Mouse (Mus musculus) cerebral cortex, adult 2 months (tissue): ENCODE data around the gene Plpp6.

ENCODE experiments used
- WGBS: fragments of 180-500 bp; shearing (Covaris S2); methylation state at CpG from one replicate; pipeline ENCODE4 v1.1.7; 2018; 5-methylcytosine and 5-hydroxymethylcytosine counted together

Gene Plpp6

DNA sequence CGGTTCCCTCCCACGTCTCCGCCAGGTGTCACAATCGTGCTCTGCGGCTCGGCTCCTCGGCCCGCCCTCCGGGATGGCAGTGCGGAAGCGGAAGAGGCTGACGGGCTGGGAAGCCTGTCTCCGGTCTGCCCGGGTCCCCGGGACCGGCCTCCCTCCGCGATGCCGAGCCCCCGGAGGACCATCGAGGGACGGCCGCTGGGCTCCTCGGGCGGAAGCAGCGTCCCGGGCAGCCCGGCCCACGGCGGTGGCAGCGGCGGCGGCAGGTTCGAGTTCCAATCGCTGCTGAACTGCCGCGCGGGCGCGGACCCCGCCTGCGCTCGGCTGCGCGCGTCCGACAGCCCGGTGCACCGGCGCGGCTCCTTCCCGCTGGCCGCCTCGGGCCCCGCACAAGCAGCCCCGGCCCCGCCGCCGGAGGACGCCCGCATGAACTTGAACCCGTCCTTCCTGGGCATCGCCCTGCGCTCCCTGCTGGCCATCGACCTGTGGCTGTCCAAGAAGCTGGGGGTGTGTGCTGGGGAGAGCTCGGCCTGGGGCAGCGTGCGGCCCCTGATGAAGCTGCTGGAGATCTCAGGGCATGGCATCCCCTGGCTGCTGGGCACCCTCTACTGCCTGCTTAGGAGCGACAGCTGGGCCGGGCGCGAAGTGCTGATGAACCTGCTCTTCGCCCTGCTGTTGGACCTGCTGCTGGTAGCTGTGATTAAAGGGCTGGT lies at the start of gene Plpp6:
Gene Plpp6, plus strand, starts transcription at position 112 of the 710 bp plus-strand sequence.
- WGBS, result under 1% methylated on average over 73 of the region's 73 CpGs

DNA sequence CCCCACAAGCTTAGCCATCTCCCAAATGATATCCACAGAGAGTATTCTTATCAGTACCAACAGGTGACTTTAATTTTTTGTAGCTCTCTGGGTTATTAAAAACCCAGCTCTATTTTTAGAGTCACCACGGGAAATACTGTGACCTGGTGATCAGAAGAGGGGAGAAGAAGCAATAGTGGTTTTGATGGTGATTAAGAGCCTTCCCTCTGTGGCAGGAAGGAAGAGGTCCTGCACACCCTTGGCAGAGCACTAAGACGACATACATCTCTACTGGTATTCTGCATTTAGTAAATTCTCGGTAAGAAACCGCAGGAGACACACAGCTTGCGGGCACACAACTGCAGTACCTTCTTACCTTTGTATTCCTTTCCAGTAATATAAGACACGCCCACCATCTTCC lies 49.2 kb upstream of the Plpp6 start:
- 74% methylated on average over 6 of the region's 6 CpGs for WGBS

DNA sequence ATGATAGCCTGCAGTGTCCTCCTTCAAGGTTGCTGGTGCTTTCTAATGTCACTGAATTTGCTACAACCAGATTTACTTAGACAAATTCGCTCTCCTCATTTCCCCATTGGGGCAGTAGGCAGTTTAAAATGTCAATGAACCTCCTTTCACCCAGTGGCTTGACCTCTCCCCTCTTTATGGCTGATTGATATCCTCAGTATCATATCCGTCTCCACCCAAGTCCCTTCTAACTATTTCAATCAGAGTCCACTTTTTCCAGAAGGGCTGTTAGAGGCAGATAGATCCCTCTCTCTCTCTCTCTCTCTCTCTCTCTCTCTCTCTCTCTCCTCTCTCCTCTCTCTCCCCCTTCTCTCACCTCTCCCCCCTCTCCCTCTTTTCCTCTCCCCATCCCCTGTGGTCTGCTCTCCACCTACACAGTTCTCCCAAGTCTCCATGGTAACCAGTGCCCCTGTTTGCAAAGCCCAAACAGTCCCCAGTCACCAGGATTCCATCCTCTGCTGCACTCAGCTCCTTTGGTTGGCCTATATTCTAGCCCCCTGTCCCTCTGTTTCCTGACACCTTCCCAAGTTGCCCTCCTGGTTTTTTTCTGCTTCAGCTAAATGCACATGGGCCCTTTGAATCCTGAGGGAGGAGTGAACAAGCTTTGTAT lies 48.0 kb upstream of the Plpp6 start:
- 88% methylated on average over 2 of the region's 2 CpGs for WGBS

DNA sequence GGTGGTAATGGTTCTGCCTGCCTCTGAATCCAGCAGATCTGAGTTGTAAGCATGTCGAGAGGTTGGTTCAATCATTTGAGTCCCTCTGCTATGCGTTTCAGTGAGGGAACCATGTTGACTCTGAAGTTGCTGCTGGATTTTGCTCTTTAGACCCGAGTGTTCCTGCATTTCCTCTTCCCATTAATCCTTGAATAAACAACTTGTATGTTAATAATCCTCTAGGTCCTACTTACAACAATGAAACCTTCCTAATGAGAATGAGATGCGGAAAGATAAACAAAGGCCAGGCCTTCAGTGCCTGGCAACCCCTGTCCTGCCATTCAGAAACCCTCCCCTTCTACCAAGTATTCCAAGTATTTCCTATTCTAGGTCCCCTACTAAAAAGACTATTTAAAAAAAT lies 47.3 kb upstream of the Plpp6 start:
- WGBS, result 59% methylated on average over 4 of the region's 4 CpGs

DNA sequence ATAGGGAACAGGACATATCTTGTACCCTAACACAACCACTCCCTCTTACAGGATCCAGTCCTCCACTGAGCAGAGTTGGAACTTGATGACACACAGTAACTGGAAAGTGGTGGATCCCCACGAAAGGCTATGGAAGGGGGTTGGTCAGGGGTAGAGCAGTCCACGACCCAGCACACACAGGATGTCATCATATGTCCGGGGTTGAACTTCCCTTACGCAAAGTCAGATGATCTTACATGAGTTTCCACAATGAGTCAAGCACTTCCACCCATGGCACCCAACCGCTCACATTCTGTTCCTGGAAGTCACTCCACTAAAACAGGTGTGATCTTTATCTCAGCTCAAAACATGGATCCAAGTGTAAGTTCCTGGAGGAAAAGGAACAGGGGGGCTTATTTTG lies 45.9 kb upstream of the Plpp6 start:
- WGBS, result 80% methylated on average over 5 of the region's 5 CpGs

DNA sequence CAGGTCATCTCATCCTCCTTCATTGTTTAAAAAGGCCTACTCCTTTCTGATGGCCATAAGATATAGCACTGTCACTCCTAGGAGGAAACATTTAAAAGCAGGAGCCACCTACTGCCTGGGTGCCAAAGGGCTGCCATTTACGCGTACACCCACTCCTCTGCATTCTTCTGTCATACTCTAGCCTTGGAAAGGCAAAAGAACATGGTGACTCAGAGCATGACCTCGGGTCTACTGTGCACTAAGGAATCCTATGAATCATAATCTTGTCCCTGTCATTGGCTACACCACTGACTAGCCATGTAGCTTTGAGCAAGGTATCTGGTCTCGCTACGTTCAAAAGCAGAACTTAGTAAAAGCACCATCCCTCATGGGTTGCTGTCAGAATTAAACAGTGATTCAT lies 37.4 kb upstream of the Plpp6 start:
- WGBS, result 82% methylated on average over 5 of the region's 5 CpGs

DNA sequence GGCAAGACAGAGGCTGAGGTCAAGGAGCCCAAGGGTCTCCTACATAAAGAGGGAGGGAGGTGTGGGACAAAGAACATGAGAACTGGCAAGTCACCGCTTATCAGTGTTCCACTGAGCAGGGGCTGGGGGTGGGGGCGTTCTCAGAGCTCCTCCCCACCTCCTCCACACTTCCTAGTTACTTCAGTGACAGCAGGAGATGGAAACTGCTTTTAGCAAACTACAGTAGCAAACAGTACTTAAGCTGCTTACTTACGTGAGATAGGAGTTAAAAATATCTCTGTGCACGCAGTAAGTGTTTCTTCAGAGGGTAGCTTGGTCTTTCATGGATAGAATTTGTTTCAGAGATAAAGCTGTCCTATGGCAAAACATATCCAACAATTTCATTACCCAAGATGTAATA lies 36.4 kb upstream of the Plpp6 start:
- WGBS, result 50% methylated on average over 4 of the region's 4 CpGs

DNA sequence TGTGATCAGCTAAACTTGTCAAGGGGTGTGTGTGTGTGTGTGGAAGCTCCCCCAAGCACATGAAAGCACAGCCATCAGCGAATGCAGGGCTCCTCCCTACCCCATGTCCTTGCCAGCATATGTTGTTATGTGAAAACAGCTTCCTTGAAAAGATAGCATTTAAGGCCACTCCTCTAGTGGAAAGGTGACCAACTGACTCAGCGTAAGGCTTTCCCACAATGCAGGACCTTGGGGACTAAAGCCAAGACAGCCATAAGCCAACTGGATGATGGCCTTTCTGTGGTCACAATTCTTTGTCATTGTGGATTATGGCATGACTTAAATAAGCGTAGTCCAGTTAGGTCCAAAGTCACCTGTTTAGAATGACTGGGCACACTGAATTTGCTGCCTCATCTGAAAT lies 28.9 kb upstream of the Plpp6 start:
- WGBS, result 98% methylated on average over 3 of the region's 3 CpGs

DNA sequence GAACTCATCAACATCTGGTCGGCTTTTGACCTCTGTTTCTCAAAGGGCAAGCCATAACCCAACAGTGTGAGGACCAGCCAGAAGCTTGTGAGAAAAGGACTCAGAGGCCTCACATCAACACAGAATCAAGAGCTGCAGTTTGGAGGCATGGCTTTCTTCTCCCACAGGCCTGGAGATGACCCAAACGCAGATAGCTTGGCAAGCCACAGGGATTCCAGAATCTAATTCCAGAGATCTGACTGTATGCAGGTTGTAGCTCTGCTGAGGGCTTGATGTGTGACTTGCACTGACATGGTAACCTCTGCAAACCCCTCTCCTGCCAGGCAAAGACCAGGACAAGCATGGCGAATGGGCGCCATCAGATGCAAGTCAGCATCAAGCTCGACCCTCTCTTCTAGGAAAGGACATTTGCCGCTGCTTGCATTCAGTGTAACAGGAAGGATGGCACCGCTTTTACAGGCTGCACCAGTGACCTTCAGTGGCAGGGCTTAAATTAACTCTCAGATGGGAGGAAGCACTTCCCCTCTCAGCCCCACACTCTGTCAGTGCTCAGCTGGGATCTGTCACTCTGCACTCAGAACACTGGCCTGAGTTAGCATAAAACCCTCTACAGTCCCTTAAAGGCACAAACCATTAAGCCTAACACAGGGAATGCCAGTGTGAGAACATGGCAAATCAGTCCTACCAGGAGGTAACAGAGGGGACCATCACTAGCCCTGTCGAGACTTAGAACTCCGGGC lies 23.4 kb upstream of the Plpp6 start:
- WGBS, result 81% methylated on average over 9 of the region's 9 CpGs

DNA sequence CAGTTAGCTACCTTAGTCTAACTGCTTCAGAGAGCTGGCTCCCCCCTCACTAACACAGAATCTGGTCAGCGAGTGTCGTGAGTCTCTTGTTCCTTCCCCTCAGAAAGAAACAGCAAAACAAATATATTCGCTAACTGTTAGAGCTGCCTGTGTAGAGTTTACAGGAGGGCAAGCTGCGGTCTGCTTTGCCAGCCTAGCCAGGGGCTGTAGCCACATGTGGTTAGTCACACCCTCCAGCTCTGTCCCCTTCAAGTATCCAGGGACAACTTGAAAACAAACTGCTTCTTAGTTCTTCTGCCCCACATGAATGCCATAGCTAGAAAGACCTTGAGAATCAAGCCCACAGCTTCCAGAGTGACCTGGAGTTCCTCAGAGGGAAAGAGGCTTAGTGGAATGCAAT lies 22.5 kb upstream of the Plpp6 start:
- WGBS, result 83% methylated on average over 4 of the region's 4 CpGs

DNA sequence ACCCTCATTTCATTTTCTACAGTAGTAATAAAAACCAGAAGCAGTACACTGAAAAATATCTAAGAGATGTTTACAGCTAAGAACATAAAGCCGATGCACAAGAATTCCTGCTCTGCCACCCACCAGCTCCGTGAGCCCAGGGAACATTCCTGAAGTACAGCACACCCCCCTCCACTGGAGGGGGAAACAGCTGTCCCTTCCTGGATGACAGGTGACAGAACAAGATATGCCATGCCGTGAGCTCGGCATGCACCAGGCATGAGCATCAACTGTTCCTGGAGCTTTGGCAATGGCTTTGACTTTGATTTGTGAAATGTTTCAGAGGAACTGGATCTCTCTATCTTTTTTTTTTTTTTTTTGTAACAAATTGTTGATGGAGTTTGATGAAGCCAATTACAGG lies 17.0 kb upstream of the Plpp6 start:
- WGBS, result 32% methylated on average over 4 of the region's 4 CpGs

DNA sequence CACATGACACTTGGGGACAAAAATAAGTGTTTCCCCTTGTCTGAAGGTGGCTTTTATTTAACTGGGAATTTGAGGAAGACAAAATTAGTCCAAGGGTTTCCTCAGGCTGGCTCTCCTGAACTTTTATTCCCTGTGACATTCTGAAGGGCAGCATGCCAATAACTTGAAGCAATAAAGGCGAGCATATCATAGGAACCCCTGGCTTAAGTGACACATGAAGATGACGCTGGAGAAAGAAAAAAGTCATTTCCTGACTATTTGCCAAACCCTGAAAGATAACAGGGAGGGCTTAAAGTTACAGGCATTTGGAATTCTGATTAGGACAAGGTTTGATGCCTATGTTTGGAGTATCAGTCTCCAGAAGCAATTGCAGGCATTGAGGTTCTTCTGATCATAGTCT lies 16.4 kb upstream of the Plpp6 start:
- WGBS, result 61% methylated on average over 2 of the region's 2 CpGs

DNA sequence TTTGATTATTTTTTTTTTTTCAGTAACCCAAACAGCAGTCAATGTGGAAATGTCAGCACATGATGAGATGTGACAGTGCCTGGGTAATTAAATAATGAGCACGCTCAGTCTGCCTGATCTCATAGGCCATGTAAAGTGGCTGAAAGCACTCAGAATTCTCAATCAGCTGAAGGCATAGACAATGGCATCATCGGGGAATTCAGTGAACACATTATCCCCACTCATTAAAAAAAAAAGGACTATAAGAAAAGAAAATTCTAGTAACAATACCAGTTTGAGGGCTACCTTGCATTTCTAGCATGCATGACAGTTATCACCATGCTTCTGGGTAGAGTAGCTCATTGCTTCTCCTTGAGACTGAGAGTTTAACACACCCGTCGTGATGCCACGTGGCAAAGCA lies 12.5 kb upstream of the Plpp6 start:
- 70% methylated on average over 5 of the region's 5 CpGs for WGBS

DNA sequence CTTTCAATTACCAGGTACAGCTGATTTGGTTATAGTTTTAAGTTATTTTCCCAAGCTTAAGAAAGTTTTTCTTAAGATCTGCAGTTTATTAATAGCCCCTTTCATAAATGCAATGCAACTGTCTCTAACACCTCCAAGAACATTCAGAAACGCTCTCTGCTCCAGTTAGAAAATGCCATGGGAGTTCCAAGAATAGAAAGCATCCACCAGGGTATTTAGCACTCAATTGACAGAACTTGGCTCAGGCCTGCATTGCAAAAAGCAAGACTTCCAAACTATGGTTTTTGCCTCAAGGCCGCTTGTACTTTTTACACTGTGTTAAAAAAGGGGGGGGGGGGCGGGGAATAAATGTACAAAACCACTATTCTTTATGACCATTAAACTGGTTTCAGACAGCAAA lies 640 bp upstream of the Plpp6 start:
- WGBS, result 15% methylated on average over 3 of the region's 3 CpGs

DNA sequence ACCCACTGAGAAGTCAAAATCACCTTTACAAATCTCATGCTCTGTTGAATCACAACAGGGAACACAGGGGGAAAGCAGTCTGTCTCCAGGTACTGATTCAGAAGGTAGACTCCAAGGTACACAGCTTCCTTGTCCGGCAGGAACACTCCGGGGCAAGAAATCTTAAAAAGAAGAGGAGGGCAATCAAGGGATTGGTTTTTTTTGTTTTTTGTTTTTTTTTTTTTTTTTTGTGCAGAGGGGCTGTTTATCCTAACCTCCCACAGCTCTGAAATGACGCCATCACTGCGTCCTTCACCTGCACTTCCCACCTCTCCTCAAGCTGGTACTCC lies 276 bp upstream of the Plpp6 start:
- 0% methylated on average over 4 of the region's 4 CpGs for WGBS

DNA sequence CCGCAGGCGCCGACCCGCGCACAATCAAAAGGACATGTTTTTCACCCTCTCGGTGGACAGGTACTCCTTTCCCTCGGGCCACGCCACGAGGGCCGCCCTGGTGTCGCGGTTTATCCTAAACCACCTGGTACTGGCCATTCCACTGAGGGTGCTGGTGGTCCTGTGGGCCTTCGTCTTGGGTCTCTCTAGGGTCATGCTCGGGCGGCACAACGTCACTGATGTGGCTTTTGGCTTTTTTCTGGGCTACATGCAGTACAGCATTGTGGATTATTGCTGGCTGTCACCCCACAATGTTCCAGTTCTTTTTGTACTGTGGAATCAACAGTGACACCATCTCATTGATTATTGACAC lies 775 bp downstream of the Plpp6 start:
- 6% methylated on average over 16 of the region's 16 CpGs for WGBS

DNA sequence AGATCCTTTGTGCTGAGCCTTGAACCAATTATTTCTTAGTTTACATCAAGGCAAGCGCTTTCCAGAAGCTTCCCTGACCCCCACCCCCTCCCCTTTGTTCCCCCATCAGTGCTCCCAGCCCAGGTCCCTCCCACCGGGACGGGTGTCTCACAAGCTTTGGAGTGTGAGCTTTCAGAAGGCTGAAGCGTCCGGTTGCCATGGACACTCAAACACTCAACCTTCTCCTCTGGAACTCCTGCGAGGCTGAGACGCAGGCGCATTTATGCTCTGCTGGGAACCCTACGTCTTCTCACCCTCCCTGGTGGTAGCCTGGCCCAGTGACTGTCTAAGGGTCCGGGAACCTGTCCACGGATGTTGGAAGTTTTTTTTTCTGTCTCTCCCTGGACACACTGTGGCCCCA lies 3.9 kb downstream of the Plpp6 start, which contains the start of gene 4430402I18Rik:
Gene 4430402I18Rik, minus strand, starts transcription at position 149 of the 400 bp plus-strand sequence.
- 19% methylated on average over 11 of the region's 11 CpGs for WGBS

DNA sequence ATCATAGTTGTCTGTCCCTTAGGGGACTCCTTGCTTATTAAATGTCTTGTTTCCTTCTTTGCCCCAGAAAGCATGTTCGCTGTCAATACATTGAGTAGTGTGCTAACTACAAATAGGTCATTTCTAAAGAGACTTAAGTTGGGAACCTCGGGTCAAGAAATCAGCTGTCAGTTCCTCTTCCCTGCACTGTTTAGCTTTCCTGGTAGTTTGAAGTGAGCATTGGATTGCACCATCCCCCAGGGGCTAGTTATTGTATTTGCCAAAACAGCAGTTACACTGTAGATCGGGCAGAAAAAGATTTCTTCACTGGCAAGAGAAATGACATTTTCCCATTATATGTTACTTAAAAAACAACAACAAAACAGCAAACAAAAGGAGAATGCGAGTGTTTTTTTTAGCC lies 4.4 kb downstream of the Plpp6 start:
- 63% methylated on average over 4 of the region's 4 CpGs for WGBS

DNA sequence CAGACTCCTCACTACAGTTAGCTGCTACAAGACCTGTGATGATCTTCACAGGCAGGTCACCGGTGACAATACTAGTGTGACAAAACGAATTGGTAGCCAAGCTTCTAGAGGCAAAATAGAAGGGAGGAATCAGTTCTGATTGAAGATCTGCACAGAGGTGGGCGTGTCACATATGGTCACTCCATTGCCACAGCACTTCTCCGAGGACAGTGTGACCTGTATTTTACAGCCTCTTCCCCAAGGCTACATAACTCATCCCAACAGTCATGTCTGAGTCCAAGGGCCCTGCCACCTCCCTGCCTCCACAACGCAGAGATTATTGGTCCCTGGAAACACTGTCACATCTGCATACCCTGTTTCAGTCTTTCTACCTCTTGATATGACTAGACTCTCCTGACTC lies 5.5 kb downstream of the Plpp6 start:
- 88% methylated on average over 5 of the region's 5 CpGs for WGBS

DNA sequence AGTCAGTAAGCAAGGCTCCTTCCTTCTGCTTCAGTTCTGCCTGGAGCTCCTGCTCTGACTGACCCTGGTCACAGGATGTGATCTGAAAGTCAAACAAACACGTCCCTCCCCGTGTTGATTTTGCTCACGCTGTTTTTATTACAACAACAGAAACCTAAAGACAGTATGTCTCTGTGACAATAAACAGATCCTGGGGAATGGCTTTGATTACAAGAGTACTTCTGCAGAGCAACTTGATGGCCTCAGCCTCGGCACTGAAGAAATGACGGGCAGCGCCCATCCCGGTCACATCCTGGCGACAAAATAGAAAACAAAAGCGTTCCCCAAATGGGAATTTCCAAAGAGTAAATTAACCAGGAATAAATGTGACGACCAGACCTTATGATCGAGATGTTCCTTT lies 6.5 kb downstream of the Plpp6 start:
- WGBS, result 77% methylated on average over 11 of the region's 11 CpGs

DNA sequence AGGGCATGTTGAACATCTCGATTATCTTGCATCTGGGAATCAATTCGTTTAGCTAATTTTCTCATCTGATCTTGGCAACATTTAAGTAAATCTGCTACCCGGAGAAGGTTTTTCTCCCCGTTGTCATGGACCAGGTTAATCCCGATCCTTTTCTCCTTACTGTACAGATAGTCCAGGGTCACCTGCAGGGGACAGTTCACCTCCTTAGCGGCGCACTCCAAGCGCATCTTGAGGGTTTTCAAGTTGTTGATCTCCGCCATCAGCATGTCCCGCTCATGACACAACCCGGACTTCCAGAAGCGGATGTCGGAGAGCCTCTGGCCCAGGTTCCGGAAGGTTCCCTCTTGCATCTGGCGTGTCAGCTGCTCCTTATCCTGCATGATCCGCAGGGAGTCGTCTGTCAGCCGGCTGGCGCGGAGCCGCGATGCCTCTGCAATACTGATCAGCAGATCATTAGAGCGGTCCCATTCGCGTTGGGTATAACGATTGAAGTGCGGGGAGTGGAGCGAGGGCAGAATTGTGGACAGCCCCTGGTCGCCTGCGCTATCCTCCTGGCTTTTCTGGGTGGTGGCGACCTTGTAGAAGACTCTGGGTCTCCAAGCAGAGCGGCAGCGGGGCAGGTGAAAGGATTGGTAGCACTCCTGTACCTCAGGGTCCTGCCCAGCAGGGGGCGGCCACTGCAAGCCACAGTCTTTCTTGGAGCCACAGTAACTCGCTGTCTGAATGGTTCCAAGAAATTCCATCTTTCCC lies 11.3 kb downstream of the Plpp6 start:
- 12% methylated on average over 35 of the region's 35 CpGs for WGBS

DNA sequence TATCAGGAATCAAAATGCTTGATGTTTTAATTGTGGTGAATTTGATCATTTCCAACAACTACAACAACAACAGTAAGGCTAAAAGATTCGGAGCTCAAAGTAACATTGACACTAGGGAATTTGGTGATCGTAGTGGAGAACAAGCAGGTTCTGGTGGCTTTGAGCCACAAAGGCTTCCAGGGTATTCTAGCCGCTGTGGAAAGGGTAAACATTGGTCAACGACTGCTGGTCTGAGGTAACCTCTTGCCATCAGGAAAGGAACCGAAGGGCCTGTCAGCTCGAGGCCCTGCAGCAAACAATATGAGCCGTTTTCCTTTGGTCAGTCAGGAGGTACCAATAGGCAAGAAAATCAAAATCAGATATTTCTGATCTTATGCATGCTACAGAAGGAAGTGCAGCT lies 18.9 kb downstream of the Plpp6 start:
- 85% methylated on average over 7 of the region's 7 CpGs for WGBS

DNA sequence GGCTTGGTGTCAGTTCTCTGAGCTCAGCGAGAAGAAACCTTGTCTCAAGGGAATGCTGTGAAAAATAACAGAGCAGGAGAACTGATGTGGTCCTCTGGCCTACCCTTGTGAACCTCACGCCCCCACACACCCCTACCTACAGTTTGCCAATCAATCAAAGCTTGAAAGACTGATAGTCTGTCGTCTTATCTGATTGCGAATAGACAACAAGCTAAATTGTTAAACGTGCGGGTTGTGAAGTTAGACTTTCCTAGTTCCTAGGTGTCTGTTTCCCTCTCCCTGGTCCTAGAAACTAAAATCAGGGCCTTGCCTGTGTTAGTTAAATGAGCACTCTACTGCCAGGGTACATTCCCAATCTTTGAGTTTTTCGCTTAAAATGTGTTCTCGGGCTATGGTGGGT lies 25.8 kb downstream of the Plpp6 start:
- WGBS, result 74% methylated on average over 8 of the region's 8 CpGs
